ENCODE assay signal across 11 mouse cellular contexts in the genomic region with DNA sequence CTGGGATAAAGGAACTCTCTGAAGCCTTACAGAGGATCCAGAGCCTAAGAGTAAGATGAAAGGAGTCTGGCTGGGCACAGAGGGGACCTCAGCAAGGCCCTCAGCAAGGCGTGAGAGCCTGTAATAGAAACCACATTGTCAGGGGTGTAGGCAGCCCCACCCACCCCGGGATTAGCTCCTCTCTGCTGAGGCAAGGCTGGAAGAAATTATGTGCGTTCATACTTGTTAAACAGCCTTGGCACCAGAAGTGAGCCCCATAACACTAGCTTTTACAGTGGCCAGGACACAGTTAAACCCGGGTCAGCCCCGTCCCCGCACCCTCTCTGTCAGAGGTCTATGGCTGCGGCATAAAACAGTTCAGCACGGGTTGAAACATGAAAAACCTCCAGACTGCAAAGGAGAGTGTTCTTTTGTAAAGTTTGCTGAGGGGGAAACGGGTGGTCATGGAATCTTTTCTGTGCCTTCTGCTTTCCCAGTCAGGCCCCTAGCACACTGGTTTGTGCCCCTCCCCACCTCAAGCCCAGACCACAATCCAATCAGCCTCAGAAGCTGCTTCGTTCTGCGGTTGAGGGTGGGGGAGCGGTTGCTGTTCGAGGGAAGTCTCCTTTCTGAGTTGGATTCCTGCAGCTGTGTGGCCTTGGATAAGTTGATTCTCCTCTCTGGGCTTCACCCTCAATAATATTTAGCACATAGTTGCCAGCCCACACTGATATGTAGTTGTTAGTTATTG.
DNase-seq lines count a peak whose midpoint lies in the region; ATAC-seq and TF ChIP-seq lines count a peak whose summit lies in the region.
"Had no signal": no experiment of that assay in that cellular context is flagged by ENCODE, and none has a peak within 500 bp of the region (broad histone marks: within the 10 kb centered on the region; RNA-seq: fewer than 3 reads in every experiment).

No protein-coding gene starts in this region.

- no peak overlapping the region for H3K4me2 ChIP-seq in intestine, embryonic 16.5 days (ENCODE audit: low read depth, low read length)
- no peak overlapping the region for H3K4me2 ChIP-seq in intestine, postnatal 0 days (replicated peaks; ENCODE audit: low read depth)
- H3K4me2 ChIP-seq in stomach, postnatal 0 days (replicated peaks; ENCODE audit: low read depth): 0 out of 2 replicates have a peak overlapping the region, but pooled peaks have one; percentile 8

- H3K27me3 ChIP-seq in intestine, embryonic 16.5 days (replicated peaks; ENCODE audit: control insufficient read depth, insufficient read depth, low read length): no peaks in the 10 kb centered on the region
- no peaks in the 10 kb centered on the region for H3K27me3 ChIP-seq in intestine, postnatal 0 days (replicated peaks; ENCODE audit: control insufficient read depth, insufficient read depth, low read length)
- H3K27me3 ChIP-seq in stomach, postnatal 0 days (ENCODE audit: control insufficient read depth, insufficient read depth, low read length): no peaks in the 10 kb centered on the region

- H3K4me3 ChIP-seq in intestine, embryonic 16.5 days (ENCODE audit: low read length): no peak overlapping the region
- no peak overlapping the region for H3K4me3 ChIP-seq in intestine, postnatal 0 days (ENCODE audit: low read depth, low read length)
- H3K4me3 ChIP-seq in stomach, postnatal 0 days (ENCODE audit: low read depth, low read length): no peak overlapping the region
- H3K4me3 ChIP-seq: myocyte had no signal

- peak; percentile 19 for DNase-seq in thymus, postnatal 4 days
- DNase-seq in thymus, postnatal 36 days: no peak
- no peak for DNase-seq in stomach, postnatal 0 days (ENCODE audit: low spot score)
- DNase-seq in cerebellum, adult 9-10 months: no peak
- no peak for DNase-seq in cerebellum, adult 8-10 months
- DNase-seq: kidney, adult 9 months had no signal

- TF ChIP-seq EP300 in stomach, postnatal 0 days (optimal IDR thresholded peaks at IDR 0.05): no peak

- no peak overlapping the region for H3K27ac ChIP-seq in intestine, embryonic 16.5 days (ENCODE audit: low read length)
- no peak overlapping the region for H3K27ac ChIP-seq in intestine, postnatal 0 days (ENCODE audit: low read depth, low read length)
- peak overlapping the region; percentile 45 for H3K27ac ChIP-seq in stomach, postnatal 0 days (replicated peaks)

- ATAC-seq in intestine, embryonic 16.5 days: no peak; the same call in 1 of the 2 replicates
- ATAC-seq in intestine, postnatal 0 days: no peak
- ATAC-seq in hematopoietic stem cell, adult 5-6 weeks (replicated peaks in 1 of 2; ENCODE audit: insufficient read depth in 1 of 2, low FRiP score in 2 of 2, low TSS enrichment in 1 of 2, low read depth in 1 of 2, poor library complexity in 2 of 2, severe bottlenecking in 2 of 2): peak; percentile 81 to 82
- peak; percentile 38; the same call in 1 of the 2 replicates for ATAC-seq in stomach, postnatal 0 days (ENCODE audit: low FRiP score, low TSS enrichment)

- no peak for TF ChIP-seq CTCF in intestine, postnatal 0 days (IDR thresholded peaks at IDR 0.05; ENCODE audit: low read depth)
- TF ChIP-seq CTCF in stomach, postnatal 0 days (IDR thresholded peaks at IDR 0.05; ENCODE audit: low read depth): no peak

- H3K9ac ChIP-seq in intestine, embryonic 16.5 days (ENCODE audit: low read depth, low read length): 0 out of 2 replicates have a peak overlapping the region, but pooled peaks have one; percentile 25
- no peak overlapping the region for H3K9ac ChIP-seq in intestine, postnatal 0 days (ENCODE audit: low read depth, low read length)
- H3K9ac ChIP-seq in stomach, postnatal 0 days (ENCODE audit: low read length): no peak overlapping the region; the same call in 1 of the 2 replicates

- H3K9me3 ChIP-seq in intestine, embryonic 16.5 days (ENCODE audit: control insufficient read depth, low read length): no peaks in the 10 kb centered on the region
- H3K9me3 ChIP-seq in intestine, postnatal 0 days (ENCODE audit: control insufficient read depth): no peaks in the 10 kb centered on the region
- no peaks in the 10 kb centered on the region for H3K9me3 ChIP-seq in stomach, postnatal 0 days (ENCODE audit: control insufficient read depth, low read length)

- H3K36me3 ChIP-seq in intestine, embryonic 16.5 days (ENCODE audit: control insufficient read depth, insufficient read depth, low read length): no peaks in the 10 kb centered on the region
- no peaks in the 10 kb centered on the region for H3K36me3 ChIP-seq in intestine, postnatal 0 days (ENCODE audit: control insufficient read depth, insufficient read depth)
- H3K36me3 ChIP-seq in stomach, postnatal 0 days (ENCODE audit: control insufficient read depth, insufficient read depth, low read length): no peaks in the 10 kb centered on the region
- H3K36me3 ChIP-seq: G1E had no signal

- 20% methylated on average over 13 of the region's 13 CpGs for WGBS in intestine, embryonic 16.5 days
- WGBS in intestine, postnatal 0 days: 25% methylated on average over 13 of the region's 13 CpGs
- 13% methylated on average over 13 of the region's 13 CpGs for WGBS in stomach, postnatal 0 days

- peaks cover 24% of the 10 kb centered on the region for H3K4me1 ChIP-seq in intestine, embryonic 16.5 days (ENCODE audit: control insufficient read depth, insufficient read depth, low read length)
- no peaks in the 10 kb centered on the region for H3K4me1 ChIP-seq in intestine, postnatal 0 days (replicated peaks; ENCODE audit: control insufficient read depth, insufficient read depth, low read length)
- 0 out of 2 replicates have a peak, but pooled peaks cover 4% of the 10 kb centered on the region for H3K4me1 ChIP-seq in stomach, postnatal 0 days (replicated peaks; ENCODE audit: control insufficient read depth, insufficient read depth)

Comparison
In these comparisons a context has a peak if more than half of its experiments do, and no peak if none do; other contexts are left out.
1. ATAC-seq: peak in hematopoietic stem cell, adult 5-6 weeks (2 of 2) and stomach, postnatal 0 days (single experiment); none in intestine, embryonic 16.5 days (single experiment) and intestine, postnatal 0 days (single experiment).